Mouse (Mus musculus): ENCODE results near the gene Sobp.

- TF ChIP-seq EP300 (IDR thresholded peaks at IDR 0.05; ENCODE audit: insufficient read depth, low read depth, low read length) (no peak), CTCF (IDR thresholded peaks at IDR 0.05; ENCODE audit: low read depth, low read length) (no peak)
Observed at GRCm38 (mm10) chr10:43166146-43166545, 8.2 kb downstream of the Sobp start.
